Mouse (Mus musculus) heart, adult 9 months (tissue): ENCODE data around the gene Tmprss4.

Experiments used
- DNase-seq, 2 experiments: peaks; one replicate each; pipeline ENCODE4 v3.0.0; 2022; ENCODE audit warnings: low spot score in 2 of 2

Gene Tmprss4

GRCm38 (mm10) chr9:45203797-45204410 lies at the start of gene Tmprss4:
TSS of gene Tmprss4 (minus strand) at chr9:45204092.
- DNase-seq = no peak

DNA sequence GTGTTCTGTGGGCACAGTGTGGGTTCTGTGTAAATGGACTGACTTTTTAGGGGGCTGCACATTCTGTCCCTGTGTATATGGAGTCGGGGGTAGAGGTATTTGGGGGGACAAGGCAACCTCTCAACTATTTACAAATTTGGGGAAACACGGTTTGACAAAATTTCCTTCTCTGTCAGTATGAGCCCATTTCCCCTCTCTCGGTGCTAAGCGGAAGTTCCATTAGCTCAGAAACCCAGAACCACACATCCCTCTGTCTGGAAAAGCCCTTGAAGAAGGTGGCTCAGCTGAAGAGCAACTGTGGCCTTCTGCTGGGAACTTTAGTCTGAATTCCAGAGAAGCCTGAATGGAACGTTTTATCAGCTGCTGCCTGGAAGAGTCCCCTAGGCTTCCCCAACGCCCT lies 48.5 kb upstream of the Tmprss4 start:
- no peak for DNase-seq

DNA sequence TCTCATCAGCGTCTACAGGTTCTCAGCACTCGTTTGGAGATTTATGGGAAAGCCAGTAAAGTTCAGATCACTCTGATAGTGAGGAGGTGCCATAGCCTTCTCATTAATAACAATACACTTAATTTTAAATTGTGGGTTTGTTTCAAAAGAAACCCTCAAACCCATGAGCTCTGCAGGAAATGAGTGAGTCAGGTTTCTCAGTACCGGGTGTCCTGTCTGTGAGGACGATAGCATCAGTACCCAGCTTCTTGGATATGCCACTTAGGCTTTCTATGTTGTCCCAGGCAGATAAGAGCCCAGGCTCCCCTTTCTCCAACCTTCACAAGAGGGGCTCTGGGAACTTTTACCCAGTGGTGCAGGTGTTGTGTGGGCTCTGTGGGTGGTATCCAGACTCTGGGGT lies 48.1 kb upstream of the Tmprss4 start:
- no peak for DNase-seq

- no peak for DNase-seq
Measured at GRCm38 (mm10) chr9:45251281-45251680, 47.4 kb upstream of the Tmprss4 start.

- no peak for DNase-seq
Measured at GRCm38 (mm10) chr9:45250306-45250705, 46.4 kb upstream of the Tmprss4 start.

- DNase-seq = peak; percentile 24 to 55
Measured at GRCm38 (mm10) chr9:45247536-45247935, 43.6 kb upstream of the Tmprss4 start.

- DNase-seq = peak; percentile 43 to 67
Measured at GRCm38 (mm10) chr9:45246060-45246459, 42.2 kb upstream of the Tmprss4 start.

DNA sequence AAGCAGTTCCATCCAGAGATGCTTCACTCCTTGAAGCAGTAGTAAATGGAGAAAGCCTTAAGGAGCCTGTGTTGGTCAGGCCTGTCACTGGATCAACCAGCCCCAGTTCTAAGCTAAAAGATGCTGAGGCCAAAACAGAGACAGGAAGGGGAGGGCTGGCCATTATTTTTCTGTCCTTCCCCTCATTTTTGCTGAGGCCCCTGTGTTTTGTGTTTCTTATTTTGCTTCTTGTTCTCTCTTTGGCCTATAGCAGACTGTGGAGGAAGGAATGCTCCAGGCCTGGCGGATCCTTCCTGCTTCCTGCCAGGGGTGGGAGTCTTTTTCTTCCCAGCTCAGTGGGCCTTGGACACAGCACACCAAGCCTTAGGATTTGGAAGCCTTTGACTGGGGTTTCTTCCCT lies 41.5 kb upstream of the Tmprss4 start:
- DNase-seq = peak in 1 of 2 experiments; percentile 44

DNA sequence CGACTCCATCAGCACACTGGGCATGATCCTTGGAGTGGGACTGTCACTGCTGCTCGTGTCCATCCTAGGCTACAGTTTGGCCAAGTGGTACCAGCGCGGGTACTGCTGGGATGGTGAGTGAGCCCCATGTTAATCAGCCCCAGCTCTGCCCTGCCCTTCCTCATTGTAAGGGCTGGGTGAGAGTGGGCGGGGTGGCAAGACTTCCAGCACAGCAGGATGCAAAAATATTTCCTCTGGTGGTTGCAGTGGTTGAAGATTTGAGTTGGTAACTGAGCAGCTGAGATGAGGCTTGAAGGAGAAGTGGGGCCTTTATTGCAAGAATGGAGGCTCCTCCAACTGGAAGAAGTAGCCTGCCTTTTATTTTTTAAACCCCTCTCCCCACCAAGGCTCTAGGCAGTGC lies 37.5 kb upstream of the Tmprss4 start:
- peak in 1 of 2 experiments; percentile 33 for DNase-seq

- DNase-seq = no peak
Measured at GRCm38 (mm10) chr9:45236744-45237143, 32.9 kb upstream of the Tmprss4 start.

DNA sequence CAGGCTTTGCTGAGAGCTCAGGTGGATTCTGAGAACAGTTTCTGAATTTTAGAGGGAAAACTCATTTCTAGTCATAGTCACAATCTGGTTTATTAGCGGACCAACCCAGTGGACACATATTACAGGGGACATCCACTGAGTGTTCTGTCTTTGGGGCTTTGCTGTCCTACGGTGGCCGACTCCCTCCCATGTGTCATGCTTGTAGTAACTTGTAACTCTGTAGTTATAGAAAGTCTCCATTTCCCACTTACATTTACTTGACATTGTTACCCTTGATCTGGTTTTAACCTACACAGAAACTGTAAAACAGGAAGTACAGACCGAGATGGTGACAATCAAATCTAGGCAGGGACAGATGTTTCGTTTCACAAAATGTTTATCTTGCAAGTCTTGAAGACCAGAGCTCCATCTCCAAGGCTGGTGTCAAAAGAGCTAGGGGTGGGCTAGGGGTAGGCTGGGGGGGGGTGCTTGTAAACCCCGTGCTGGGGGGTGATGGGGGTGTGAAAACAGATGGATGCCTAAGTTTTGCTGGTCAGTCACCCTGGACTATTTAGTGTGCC lies 31.9 kb upstream of the Tmprss4 start:
- DNase-seq = no peak

DNA sequence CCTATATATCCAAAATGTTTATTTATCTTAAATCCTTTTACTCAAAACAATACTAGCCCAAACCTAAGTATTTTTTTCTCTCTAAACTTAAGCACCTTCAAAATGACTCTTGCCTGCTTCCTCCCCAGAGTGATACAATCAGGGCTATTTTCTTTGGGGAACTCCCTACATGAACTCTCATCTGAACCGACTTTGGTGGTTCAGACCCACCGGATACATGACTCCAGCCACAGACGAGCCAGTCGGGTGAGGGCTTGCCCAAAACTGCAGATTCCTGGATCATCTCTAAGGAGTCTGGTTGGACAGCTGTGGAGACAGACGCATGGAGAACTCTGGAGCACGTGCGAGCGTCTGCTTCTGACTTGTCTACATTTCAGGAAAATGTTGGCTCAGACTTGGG lies 25.5 kb upstream of the Tmprss4 start:
- DNase-seq = no peak

DNA sequence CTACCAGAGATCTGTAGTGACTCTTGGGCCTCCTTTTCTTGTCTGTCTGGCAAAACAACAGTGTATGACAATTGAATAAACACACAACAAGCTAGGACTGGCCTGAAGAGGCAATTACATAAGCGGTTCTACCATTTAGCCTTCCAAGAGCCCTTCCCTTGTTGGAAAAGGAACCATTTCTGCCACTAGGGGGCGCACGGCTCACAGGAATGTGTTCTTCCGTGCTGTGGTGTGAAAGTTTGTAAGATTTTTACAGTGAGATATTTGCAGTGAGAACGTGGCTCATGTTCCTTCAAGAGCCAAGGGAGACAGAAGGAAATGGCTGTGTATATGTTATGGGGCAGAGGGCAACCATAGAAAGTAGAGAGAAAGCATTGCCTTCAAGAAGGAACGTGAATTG lies 17.7 kb upstream of the Tmprss4 start:
- DNase-seq = peak; percentile 55 to 83

DNA sequence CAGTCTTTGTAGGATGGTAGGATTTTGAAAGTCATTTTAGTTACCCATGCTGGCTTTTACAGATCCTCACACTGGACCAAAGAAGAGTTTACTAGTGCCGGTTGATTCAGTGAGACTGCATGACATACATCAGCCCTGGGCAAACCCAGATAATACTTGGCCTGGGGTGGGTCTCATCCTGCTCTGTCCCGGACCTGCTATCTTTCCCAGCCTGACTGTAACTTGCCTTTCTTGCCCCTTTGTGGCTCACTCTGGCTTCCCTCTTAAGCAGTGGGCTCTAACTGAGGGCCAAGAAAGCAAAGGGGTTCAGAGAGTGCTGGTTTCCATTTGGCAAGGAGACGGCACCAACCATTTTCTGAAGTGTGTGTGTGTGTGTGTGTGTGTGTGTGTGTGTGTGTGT lies 15.8 kb upstream of the Tmprss4 start:
- no peak for DNase-seq

DNA sequence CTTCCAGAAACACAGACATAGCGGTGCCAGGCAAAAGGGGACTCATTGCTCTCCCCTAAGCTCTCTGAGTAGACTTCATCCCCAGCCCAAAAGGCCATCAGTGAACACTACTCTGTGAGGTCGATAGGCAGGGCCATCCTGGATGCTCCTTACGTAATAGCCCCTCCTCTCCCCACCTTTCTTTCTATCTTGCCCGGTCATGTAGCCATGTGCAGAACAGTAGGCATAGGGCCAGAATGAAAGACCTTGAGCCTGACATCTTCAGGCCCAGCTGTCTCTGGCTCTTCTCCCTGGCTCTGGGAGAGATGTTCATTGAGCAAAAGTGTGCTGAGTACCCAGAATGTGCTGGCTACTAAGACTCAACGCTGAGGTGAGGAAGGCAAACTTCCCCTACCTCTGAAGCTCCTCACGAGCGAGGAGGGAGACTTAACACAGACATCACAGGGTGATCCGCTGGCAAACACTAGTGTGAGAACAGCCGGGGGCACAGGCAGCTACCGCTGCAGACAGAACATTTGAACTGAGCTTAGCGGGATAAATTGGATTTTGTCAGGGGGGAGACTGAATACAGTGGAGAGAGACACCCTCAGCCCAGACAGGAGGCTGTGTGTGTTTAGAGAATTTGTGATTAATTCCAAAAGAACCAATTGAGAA lies 11.8 kb upstream of the Tmprss4 start:
- DNase-seq = no peak

DNA sequence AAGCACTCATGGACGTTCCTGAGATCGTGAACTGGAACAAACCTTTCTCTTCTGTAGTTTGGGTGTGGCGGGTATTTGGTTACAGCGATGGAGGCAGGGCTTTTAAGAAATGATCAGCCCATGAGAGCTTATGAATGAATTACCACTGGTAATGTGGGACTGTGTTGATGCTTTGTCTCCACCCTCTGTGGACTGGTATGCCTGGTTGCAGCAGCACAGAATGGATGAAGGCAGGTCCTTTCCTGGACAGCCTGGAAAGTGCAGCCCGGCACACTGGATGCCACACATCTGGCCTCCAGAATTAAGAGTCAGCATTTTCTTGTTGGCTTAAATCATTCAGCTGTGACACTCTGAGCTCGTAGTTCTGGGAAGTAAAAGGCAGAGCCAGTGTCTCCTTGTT lies 8.1 kb upstream of the Tmprss4 start:
- no peak for DNase-seq

- no peak for DNase-seq
Measured at GRCm38 (mm10) chr9:45207015-45207743, 3.3 kb upstream of the Tmprss4 start.

GRCm38 (mm10) chr9:45206121-45206520 lies 2.2 kb upstream of the Tmprss4 start:
- no peak for DNase-seq

DNA sequence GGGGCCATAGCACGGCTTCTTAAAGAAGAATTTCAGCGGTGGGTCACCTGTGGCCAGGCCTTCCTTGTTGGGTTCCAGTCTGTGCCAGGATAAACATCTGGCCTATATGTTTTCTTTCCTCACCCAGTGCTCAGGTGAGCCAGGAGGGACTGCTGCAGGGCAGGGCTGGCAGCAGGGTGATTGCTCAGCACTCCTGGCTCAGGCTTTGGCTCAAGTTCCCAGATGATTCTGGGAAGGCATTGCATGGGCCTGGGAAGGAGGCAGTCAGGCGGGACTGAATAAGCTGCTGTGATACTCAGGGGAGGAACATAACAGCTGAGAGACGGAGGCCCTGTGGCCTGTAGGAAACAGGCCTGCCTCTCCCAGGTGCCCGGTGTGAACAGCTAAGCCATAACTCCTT lies 1.3 kb upstream of the Tmprss4 start:
- DNase-seq = no peak

DNA sequence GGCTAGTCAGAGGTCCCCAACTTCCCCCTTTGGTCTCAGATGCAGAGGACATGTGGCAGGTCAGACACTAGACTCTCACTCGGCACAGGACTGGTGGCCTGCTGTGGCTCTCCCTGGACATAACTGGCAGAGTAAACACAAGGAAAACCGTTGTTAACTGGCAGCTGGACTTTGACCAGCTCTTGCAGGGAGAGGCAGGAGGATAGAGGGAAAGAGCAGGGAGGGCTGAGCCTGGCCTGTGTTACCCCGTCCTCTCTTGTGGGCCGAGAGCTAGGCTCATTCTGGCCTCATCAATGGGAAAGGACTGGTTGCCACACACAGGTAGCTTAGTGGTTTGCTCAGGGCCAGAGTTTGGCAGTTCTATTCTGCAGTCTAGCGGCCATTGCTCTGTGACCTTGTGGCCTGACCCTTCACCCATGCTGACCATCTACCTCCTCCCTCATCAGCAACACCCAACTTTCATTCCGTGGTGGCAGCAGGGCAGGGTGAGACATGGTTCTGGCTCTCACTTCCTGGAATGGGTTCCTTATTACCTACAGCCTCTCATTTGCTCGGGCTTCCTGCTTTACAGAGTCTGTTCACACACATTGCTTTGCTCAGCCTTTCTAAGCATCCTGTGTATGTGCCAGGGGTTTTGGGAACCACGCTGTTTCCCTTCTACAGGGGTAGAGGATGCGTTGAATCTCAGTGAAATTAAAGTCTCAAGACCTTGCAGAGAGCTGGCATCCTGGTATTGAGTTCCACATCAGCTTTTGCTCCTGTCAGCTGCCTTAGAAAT lies 1.7 kb downstream of the Tmprss4 start:
- no peak for DNase-seq

DNA sequence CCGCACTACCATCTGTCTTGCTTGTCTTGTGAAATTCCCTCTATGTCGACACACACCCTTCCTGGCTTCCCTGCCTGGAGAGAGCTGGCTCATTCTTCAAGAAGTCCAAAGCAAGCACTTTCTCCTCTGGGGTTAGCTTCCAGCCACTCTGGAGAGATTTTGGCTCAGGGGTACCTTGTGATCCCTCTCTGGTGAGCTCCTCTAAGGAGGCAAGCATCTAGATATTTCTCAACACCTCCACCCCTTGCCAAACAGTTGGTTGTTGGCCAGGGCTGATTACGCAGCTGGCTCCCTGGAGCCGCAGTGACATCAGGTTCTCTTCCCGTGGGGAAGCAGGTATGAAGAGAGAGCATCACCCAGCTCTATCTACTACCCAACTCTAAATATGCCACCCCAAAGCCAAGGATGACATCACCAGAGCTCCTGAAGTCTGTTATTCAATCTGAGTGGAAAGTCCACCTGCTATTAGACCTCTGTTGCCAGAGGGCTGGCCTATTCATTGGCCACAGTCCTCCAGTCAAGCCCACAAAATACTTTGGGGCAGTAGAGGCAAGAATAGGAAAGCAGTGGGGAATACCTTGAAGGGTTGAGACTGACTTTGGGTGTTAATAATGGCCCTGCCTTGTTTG lies 2.5 kb downstream of the Tmprss4 start:
- DNase-seq = peak; percentile 11 to 29
